Mouse (Mus musculus) testis, adult 2 months (tissue): Measurements from ENCODE around the gene Pdcd5. TPM values are rescaled to one million over a fixed set of nuclear protein-coding genes. Genes with fewer than 3 reads are reported as not detected.

Experiments
- H3K27ac ChIP-seq: fragments of 200-500 bp; 2 replicates; pipeline ENCODE4 v1.5.1; 2012; ENCODE audit warnings: low read depth, low read length; ENCODE audit not compliant: control insufficient read depth, insufficient read depth
- H3K27me3 ChIP-seq: fragments of 200-500 bp; 2 replicates; pipeline ENCODE4 v1.6.1; 2012; ENCODE audit warnings: mild to moderate bottlenecking, low read length, moderate library complexity; ENCODE audit not compliant: control insufficient read depth, insufficient read depth
- H3K36me3 ChIP-seq: fragments of 200-500 bp; 2 replicates; pipeline ENCODE4 v1.6.1; 2012; ENCODE audit warnings: mild to moderate bottlenecking, low read length; ENCODE audit not compliant: control insufficient read depth, insufficient read depth
- H3K4me1 ChIP-seq: fragments of 200-500 bp; 2 replicates; pipeline ENCODE4 v1.6.1; 2012; ENCODE audit warnings: low read length; ENCODE audit not compliant: control insufficient read depth, insufficient read depth
- H3K4me3 ChIP-seq: fragments of 200-500 bp; 2 replicates; pipeline ENCODE4 v1.5.1; 2012; ENCODE audit warnings: low read depth, mild to moderate bottlenecking, low read length, moderate library complexity, mixed read lengths; ENCODE audit not compliant: control insufficient read depth
- CTCF ChIP-seq: fragments of 200-500 bp; IDR thresholded peaks from 2 replicates; pipeline ENCODE4 v1.5.1; 2012; ENCODE audit warnings: low read depth, mild to moderate bottlenecking, inconsistent platforms, low read length, moderate library complexity; ENCODE audit not compliant: control insufficient read depth, insufficient read depth, insufficient replicate concordance
- POLR2A ChIP-seq: fragments of 200-500 bp; IDR thresholded peaks from 2 replicates; pipeline ENCODE4 v1.6.1; 2012; ENCODE audit warnings: low read depth, mild to moderate bottlenecking, inconsistent platforms, low read length, moderate library complexity; ENCODE audit not compliant: control insufficient read depth
- polyA plus RNA-seq: library from polyadenylated mRNA; depleted of rRNA; stranded (reverse); fragments of >200 nt; gene quantifications from 2 replicates; pipeline ENCODE4 v1.2.3, GENCODE M21; 2012

Pdcd5 gene
- polyA plus RNA-seq, 1 experiment: 272 TPM

- Histone ChIP-seq H3K27me3 (no peaks in the 10 kb centered on the region), H3K27ac (no peak overlapping the region), H3K4me1 (peaks cover 17% of the 10 kb centered on the region), H3K36me3 (no peaks in the 10 kb centered on the region), H3K4me3 (no peak overlapping the region)
- TF ChIP-seq CTCF: no peak
- no peak for TF ChIP-seq POLR2A
Observed at GRCm38 (mm10) chr7:35683409-35684122, 36.2 kb upstream of the Pdcd5 start.

- Histone ChIP-seq H3K27ac (no peak overlapping the region), H3K36me3 (no peaks in the 10 kb centered on the region), H3K27me3 (no peaks in the 10 kb centered on the region), H3K4me1 (peaks cover 7% of the 10 kb centered on the region), H3K4me3 (no peak overlapping the region)
- no peak for TF ChIP-seq POLR2A
- TF ChIP-seq CTCF: peak; percentile 53; the same call in 1 of the 2 replicates
Observed at GRCm38 (mm10) chr7:35681559-35681958, 34.2 kb upstream of the Pdcd5 start.

- no peak for TF ChIP-seq POLR2A
- no peak for TF ChIP-seq CTCF
- no peak overlapping the region for H3K27ac ChIP-seq
- H3K36me3 ChIP-seq: no peaks in the 10 kb centered on the region
- H3K4me3 ChIP-seq: no peak overlapping the region
- H3K27me3 ChIP-seq: no peaks in the 10 kb centered on the region
- no peaks in the 10 kb centered on the region for H3K4me1 ChIP-seq
Observed at GRCm38 (mm10) chr7:35678976-35679375, 31.7 kb upstream of the Pdcd5 start.

- H3K27me3 ChIP-seq: no peaks in the 10 kb centered on the region
- TF ChIP-seq POLR2A: no peak
- no peak for TF ChIP-seq CTCF
- no peaks in the 10 kb centered on the region for H3K36me3 ChIP-seq
- no peaks in the 10 kb centered on the region for H3K4me1 ChIP-seq
- H3K27ac ChIP-seq: no peak overlapping the region
- no peak overlapping the region for H3K4me3 ChIP-seq
Observed at GRCm38 (mm10) chr7:35668066-35669041, 21.0 kb upstream of the Pdcd5 start.

GRCm38 (mm10) chr7:35663790-35664376 lies 16.6 kb upstream of the Pdcd5 start:
- peaks cover 4% of the 10 kb centered on the region for H3K4me1 ChIP-seq
- TF ChIP-seq POLR2A: no peak
- TF ChIP-seq CTCF: no peak
- H3K27ac ChIP-seq: no peak overlapping the region
- no peaks in the 10 kb centered on the region for H3K36me3 ChIP-seq
- H3K27me3 ChIP-seq: no peaks in the 10 kb centered on the region
- no peak overlapping the region for H3K4me3 ChIP-seq

- TF ChIP-seq POLR2A (no peak), CTCF (peak; percentile 92)
- Histone ChIP-seq H3K4me3 (no peak overlapping the region), H3K27me3 (no peaks in the 10 kb centered on the region), H3K27ac (no peak overlapping the region), H3K36me3 (no peaks in the 10 kb centered on the region), H3K4me1 (peaks cover 4% of the 10 kb centered on the region)
Observed at GRCm38 (mm10) chr7:35659173-35659572, 11.9 kb upstream of the Pdcd5 start.

GRCm38 (mm10) chr7:35657829-35658228 lies 10.5 kb upstream of the Pdcd5 start:
- TF ChIP-seq POLR2A (no peak), CTCF (no peak)
- peaks cover 4% of the 10 kb centered on the region for H3K4me1 ChIP-seq
- no peaks in the 10 kb centered on the region for H3K36me3 ChIP-seq
- H3K27ac ChIP-seq: no peak overlapping the region
- no peaks in the 10 kb centered on the region for H3K27me3 ChIP-seq
- no peak overlapping the region for H3K4me3 ChIP-seq
